Mouse (Mus musculus) retina, postnatal 1 day (tissue): ENCODE measurements at regions not wholly inside any gene's neighbourhood (a gene's known extent, or its start where the extent isn't known, plus 50 kb on each side); places are given as distances from the start of the nearest gene placed in this dataset.

Experiments used
- DNase-seq: peaks from one replicate; pipeline ENCODE4 v3.0.0-alpha.2; 2012

- DNase-seq, result no peak
Observed at GRCm38 (mm10) chr15:34775714-34776113, 418.0 kb upstream of the 9430069I07Rik start.

- no peak for DNase-seq
Observed at GRCm38 (mm10) chr15:34751746-34752145, 394.1 kb upstream of the 9430069I07Rik start.

- DNase-seq, result no peak
Observed at GRCm38 (mm10) chr15:34751021-34751420, 393.3 kb upstream of the 9430069I07Rik start.

- DNase-seq, result no peak
Observed at GRCm38 (mm10) chr15:34747111-34747510, 389.4 kb upstream of the 9430069I07Rik start.

- peak; percentile 64 for DNase-seq
Observed at GRCm38 (mm10) chr15:34743130-34743782, 385.6 kb upstream of the 9430069I07Rik start.

- no peak for DNase-seq
Observed at GRCm38 (mm10) chr15:34741488-34741887, 383.8 kb upstream of the 9430069I07Rik start.
